ENCODE assay signal across 8 mouse cellular contexts in the genomic region with DNA sequence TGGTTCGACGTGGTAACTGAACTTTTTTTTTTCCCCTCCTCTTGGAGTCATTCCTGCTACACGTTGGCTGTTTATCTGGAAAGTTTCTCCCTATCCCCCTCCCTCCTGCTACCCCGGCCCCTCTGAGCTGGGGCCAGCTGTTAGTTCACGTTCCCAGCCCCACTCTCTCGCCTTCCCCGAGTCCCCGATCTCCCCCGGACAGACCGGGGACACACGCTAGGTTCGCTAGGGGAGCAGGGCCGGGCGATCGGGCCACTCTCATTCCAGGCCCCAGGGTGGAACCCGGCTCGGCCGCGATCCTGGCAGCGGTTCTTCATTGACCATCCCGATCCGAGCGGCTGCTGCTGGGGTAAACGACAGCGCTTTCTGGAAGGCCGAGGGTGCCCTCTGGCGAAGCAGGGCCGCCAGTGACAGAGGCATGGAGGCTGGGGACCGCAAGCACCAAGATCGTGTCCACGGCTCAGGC. TPM values are rescaled to one million over a fixed set of nuclear protein-coding genes. Genes with fewer than 3 reads are reported as not detected.
DNase-seq lines count a peak whose midpoint lies in the region; ATAC-seq and TF ChIP-seq lines count a peak whose summit lies in the region.

No protein-coding gene starts in this region.

- no peak; a peak in 1 of 4 replicates for TF ChIP-seq POLR2A in MEL (IDR thresholded peaks at IDR 0.05; ENCODE audit: control insufficient read depth in 1 of 2, insufficient read depth in 1 of 2, low read depth in 1 of 2, low read length in 2 of 2, poor library complexity in 1 of 2)

- peak; percentile 87 for DNase-seq in MEL (ENCODE audit: low read depth, low spot score)
- DNase-seq in cerebellum, adult 18-20 months: peak; percentile 95 to 97
- peak; percentile 93 for DNase-seq in hindbrain, embryonic 10.5 days (ENCODE audit: low spot score)
- DNase-seq in layer of hippocampus, adult 9-10 months (ENCODE audit: low spot score): peak; percentile 81
- DNase-seq in ovary, adult 18-20 months (ENCODE audit: low spot score): peak; percentile 85
- DNase-seq in thymus, postnatal 0 days (ENCODE audit: low spot score): peak; percentile 82

- TF ChIP-seq CTCF in MEL (IDR thresholded peaks at IDR 0.05 in 2 of 3, conservative IDR thresholded peaks at IDR 0.05 in 1 of 3; ENCODE audit: control insufficient read depth in 1 of 3, insufficient read depth in 1 of 3, low read depth in 2 of 3, low read length in 3 of 3, poor library complexity in 1 of 3, severe bottlenecking in 1 of 3): peak; percentile 69 to 93 (median 91)

- no peaks in the 10 kb centered on the region; the same call in 1 of the 2 replicates for H3K79me2 ChIP-seq in MEL (ENCODE audit: control insufficient read depth, insufficient read depth, low read length, poor library complexity)

- H3K4me1 ChIP-seq in MEL (ENCODE audit: control insufficient read depth in 1 of 2, insufficient read depth in 2 of 2, low read length in 2 of 2): no peaks in the 10 kb centered on the region
- peaks cover 38% of the 10 kb centered on the region for H3K4me1 ChIP-seq in hindbrain, embryonic 10.5 days (replicated peaks)
- peaks cover 23% of the 10 kb centered on the region for H3K4me1 ChIP-seq in lung, embryonic 16.5 days (replicated peaks; ENCODE audit: control insufficient read depth, insufficient read depth, low read length)

- H3K4me3 ChIP-seq in MEL (ENCODE audit: control insufficient read depth in 1 of 2, insufficient read depth in 1 of 2, low read depth in 2 of 2, low read length in 2 of 2): peak overlapping the region; percentile 77 to 93
- peak overlapping the region; percentile 70 for H3K4me3 ChIP-seq in hindbrain, embryonic 10.5 days
- peak overlapping the region; percentile 63 for H3K4me3 ChIP-seq in lung, embryonic 16.5 days (ENCODE audit: low read length)

- H3K27ac ChIP-seq in MEL (ENCODE audit: control insufficient read depth, low read depth, low read length): no peak overlapping the region
- peak overlapping the region; percentile 91 for H3K27ac ChIP-seq in hindbrain, embryonic 10.5 days
- peak overlapping the region; percentile 98 for H3K27ac ChIP-seq in lung, embryonic 16.5 days (ENCODE audit: low read length)

- H3K4me2 ChIP-seq in lung, embryonic 16.5 days (ENCODE audit: low read depth, low read length): peak overlapping the region; percentile 89

- H3K36me3 ChIP-seq in MEL (ENCODE audit: control insufficient read depth in 1 of 2, insufficient read depth in 2 of 2, low read length in 2 of 2): 0 out of 4 replicates have a peak, but pooled peaks cover 0 to 2% of the 10 kb centered on the region in 2 experiments
- H3K36me3 ChIP-seq in hindbrain, embryonic 10.5 days: no peaks in the 10 kb centered on the region
- H3K36me3 ChIP-seq in lung, embryonic 16.5 days (ENCODE audit: control insufficient read depth, insufficient read depth, low read length): no peaks in the 10 kb centered on the region

- H3K27me3 ChIP-seq in MEL (ENCODE audit: control insufficient read depth in 1 of 2, insufficient read depth in 2 of 2, low read length in 2 of 2): no peaks in the 10 kb centered on the region; a peak in 1 of 4 replicates
- peaks cover 50% of the 10 kb centered on the region for H3K27me3 ChIP-seq in hindbrain, embryonic 10.5 days (ENCODE audit: insufficient read depth, poor library complexity, severe bottlenecking)
- no peaks in the 10 kb centered on the region for H3K27me3 ChIP-seq in lung, embryonic 16.5 days (ENCODE audit: control insufficient read depth, insufficient read depth, low read depth, low read length)

- ATAC-seq in frontal cortex, adult (ENCODE audit: low TSS enrichment): peak; percentile 62
- peak; percentile 82 for ATAC-seq in lung, embryonic 16.5 days (ENCODE audit: low read depth)

- H3K9ac ChIP-seq in MEL (ENCODE audit: control insufficient read depth, low read depth, low read length, poor library complexity, severe bottlenecking): peak overlapping the region; percentile 78
- H3K9ac ChIP-seq in lung, embryonic 16.5 days (ENCODE audit: low read length): peak overlapping the region; percentile 87

- no peaks in the 10 kb centered on the region for H3K9me3 ChIP-seq in MEL (replicated peaks; ENCODE audit: insufficient read depth, low read length)
- no peaks in the 10 kb centered on the region for H3K9me3 ChIP-seq in hindbrain, embryonic 10.5 days
- no peaks in the 10 kb centered on the region for H3K9me3 ChIP-seq in lung, embryonic 16.5 days (ENCODE audit: control insufficient read depth, low read length)

- peak; percentile 94 for TF ChIP-seq RAD21 in MEL (IDR thresholded peaks at IDR 0.05; ENCODE audit: low read depth, low read length)

- TF ChIP-seq EP300 in MEL (IDR thresholded peaks at IDR 0.05; ENCODE audit: low read depth in 1 of 2, low read length in 2 of 2): no peak

- WGBS in hindbrain, embryonic 10.5 days: under 1% methylated on average over 31 of the region's 31 CpGs
- WGBS in lung, embryonic 16.5 days: under 1% methylated on average over 31 of the region's 31 CpGs

TF ChIP-seq in MEL, 35 proteins besides CTCF, POLR2A, EP300 and RAD21 (continues in another document):
- TF ChIP-seq RCOR1 (IDR thresholded peaks at IDR 0.05; ENCODE audit: low read depth, low read length) (no peak), MXI1 (IDR thresholded peaks at IDR 0.05; ENCODE audit: low read depth, low read length) (peak; percentile 28; the same call in 1 of the 2 replicates), BHLHE40 (IDR thresholded peaks at IDR 0.05; ENCODE audit: borderline replicate concordance, low read depth, low read length) (no peak), USF1 (IDR thresholded peaks at IDR 0.05; ENCODE audit: low read depth, low read length) (no peak), POLR2AphosphoS2 (IDR thresholded peaks at IDR 0.05; ENCODE audit: low read length) (no peak), TCF12 (IDR thresholded peaks at IDR 0.05; ENCODE audit: low read depth, low read length) (0 out of 2 replicates have a peak, but pooled peaks have one; percentile 8), GABPA (IDR thresholded peaks at IDR 0.05; ENCODE audit: low read depth, low read length) (no peak), MYB (IDR thresholded peaks at IDR 0.05; ENCODE audit: low read depth, low read length) (no peak), MYC (IDR thresholded peaks at IDR 0.05; ENCODE audit: low read depth, low read length) (no peak), ZMIZ1 (IDR thresholded peaks at IDR 0.05; ENCODE audit: low read depth, low read length) (no peak), MAFK (IDR thresholded peaks at IDR 0.05; ENCODE audit: borderline replicate concordance, low read depth, low read length) (no peak), JUND (IDR thresholded peaks at IDR 0.05; ENCODE audit: low read depth, low read length) (no peak), ZKSCAN1 (IDR thresholded peaks at IDR 0.05; ENCODE audit: low read depth, low read length) (no peak), GATA1 (IDR thresholded peaks at IDR 0.05; ENCODE audit: low read depth, low read length) (no peak), KAT2A (conservative IDR thresholded peaks at IDR 0.05; ENCODE audit: low read depth, low read length) (no peak), USF2 (IDR thresholded peaks at IDR 0.05; ENCODE audit: borderline replicate concordance in 1 of 2, insufficient read depth in 1 of 2, low read depth in 1 of 2, low read length in 2 of 2) (no peak), TAL1 (IDR thresholded peaks at IDR 0.05; ENCODE audit: low read length) (no peak), NELFE (IDR thresholded peaks at IDR 0.05; ENCODE audit: low read depth, low read length) (no peak), CHD1 (IDR thresholded peaks at IDR 0.05; ENCODE audit: low read depth, low read length) (no peak), UBTF (IDR thresholded peaks at IDR 0.05; ENCODE audit: borderline replicate concordance, insufficient read depth, low read depth, low read length) (peak; percentile 90; the same call in 1 of the 2 replicates), TBP (IDR thresholded peaks at IDR 0.05; ENCODE audit: low read depth, low read length) (no peak), MAX (IDR thresholded peaks at IDR 0.05; ENCODE audit: low read length) (peak; percentile 28; the same call in 1 of the 2 replicates), ZNF384 (IDR thresholded peaks at IDR 0.05; ENCODE audit: low read depth, low read length) (no peak), ELF1 (IDR thresholded peaks at IDR 0.05; ENCODE audit: low read depth, low read length) (no peak), MAZ (IDR thresholded peaks at IDR 0.05; ENCODE audit: low read depth, low read length) (peak; percentile 51; the same call in 1 of the 2 replicates), NRF1 (IDR thresholded peaks at IDR 0.05; ENCODE audit: insufficient read depth, low read depth, low read length, poor library complexity, severe bottlenecking) (no peak), SMC3 (IDR thresholded peaks at IDR 0.05; ENCODE audit: low read depth, low read length) (peak; percentile 91), HCFC1 (IDR thresholded peaks at IDR 0.05; ENCODE audit: low read depth, low read length) (no peak; the same call in 1 of the 2 replicates), ZC3H11A (IDR thresholded peaks at IDR 0.05; ENCODE audit: low read depth, low read length) (peak; percentile 88), MEF2A (IDR thresholded peaks at IDR 0.05; ENCODE audit: extremely low read depth, insufficient replicate concordance, low read depth, low read length, poor library complexity, severe bottlenecking) (no peak), E2F4 (IDR thresholded peaks at IDR 0.05; ENCODE audit: borderline replicate concordance, low read depth, low read length) (no peak), ETS1 (IDR thresholded peaks at IDR 0.05; ENCODE audit: low read depth, low read length) (no peak)

RNA-seq across cellular contexts. Expression of a gene that starts 0.4 kb away (rescaled TPM):
- total RNA-seq in MEL (2012; rRNA removed): 0.42 and 0.46 TPM in 2 replicates
- polyA plus RNA-seq in MEL (2012; ENCODE audit: insufficient read depth in 1 of 2, insufficient read length in 2 of 2, low read depth in 1 of 2, low replicate concordance in 2 of 2, missing spikeins in 1 of 2): under 1 TPM in 1 of 2 experiments, not detected in 1; 0.96 TPM
- polyA plus RNA-seq in hindbrain, embryonic 10.5 days (2016; fragmentation: Nextera tagmentation; extraction: Ambion mirVana): 7.0 and 8.4 TPM in 2 replicates
- 43.2 and 50.3 TPM in 2 replicates for polyA plus RNA-seq in lung, embryonic 16.5 days (2015; fragmentation: Nextera tagmentation; extraction: Ambion mirVana)
- 2.6 and 2.9 TPM in 2 replicates for polyA plus RNA-seq in thymus, postnatal 0 days (2015; fragmentation: Nextera tagmentation; extraction: Ambion mirVana)

RNA-seq across cellular contexts. Expression of a gene that starts 3.1 kb away (rescaled TPM):
- total RNA-seq in MEL (2012; rRNA removed): 0.42 TPM in 1 of 2 replicates, not detected in the other
- 1 to 10 TPM in 1 of 2 experiments, not detected in 1; 1.9 TPM for polyA plus RNA-seq in MEL (2012; ENCODE audit: insufficient read depth in 1 of 2, insufficient read length in 2 of 2, low read depth in 1 of 2, low replicate concordance in 2 of 2, missing spikeins in 1 of 2)
- polyA plus RNA-seq in hindbrain, embryonic 10.5 days (2016; fragmentation: Nextera tagmentation; extraction: Ambion mirVana): 86.4 and 94.1 TPM in 2 replicates
- 103 and 106 TPM in 2 replicates for polyA plus RNA-seq in lung, embryonic 16.5 days (2015; fragmentation: Nextera tagmentation; extraction: Ambion mirVana)
- polyA plus RNA-seq in thymus, postnatal 0 days (2015; fragmentation: Nextera tagmentation; extraction: Ambion mirVana): 13.6 and 15.6 TPM in 2 replicates
